Mouse (Mus musculus): ENCODE measurements around the gene Ankrd44. TPM values are rescaled to one million over a fixed set of nuclear protein-coding genes. Genes with fewer than 3 reads are reported as not detected.

Ankrd44 gene
- total RNA-seq, 1 experiment, result 10.2 TPM

DNA sequence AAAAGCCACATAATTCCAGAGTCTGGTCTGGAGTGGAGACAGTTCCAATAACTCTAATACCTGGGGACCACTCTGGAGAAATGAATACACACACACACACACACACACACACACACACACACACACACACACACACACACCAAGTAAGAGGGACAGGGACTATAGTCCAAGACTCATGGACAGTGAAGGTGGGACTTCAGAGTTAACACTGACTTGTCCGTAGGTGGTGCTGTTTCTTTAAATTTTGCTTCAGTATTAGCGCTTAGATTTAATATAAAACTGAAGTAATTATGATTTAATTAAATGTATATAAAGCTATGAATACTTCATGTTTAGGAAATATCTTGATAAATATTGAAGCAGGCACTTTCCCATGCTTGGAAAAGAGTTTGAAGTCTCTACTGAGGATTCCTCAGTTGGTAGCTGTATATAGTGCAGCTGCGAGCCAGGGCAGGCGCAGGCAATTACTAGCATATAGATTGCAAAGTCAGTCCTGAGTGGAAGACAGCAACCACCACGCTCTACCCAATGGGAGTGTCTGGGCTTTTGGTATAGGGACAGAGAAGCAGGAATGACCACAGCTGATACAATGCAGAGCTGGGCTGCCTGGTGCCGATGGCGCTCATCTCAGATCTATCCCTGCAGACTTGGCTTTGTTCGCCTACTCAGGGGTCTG lies 170.4 kb downstream of the Ankrd44 start:
- H3K9me3 ChIP-seq (ENCODE audit: control insufficient read depth, insufficient read depth, low read depth, low read length), result no peaks in the 10 kb centered on the region
- TF ChIP-seq MAFK (IDR thresholded peaks at IDR 0.05; ENCODE audit: insufficient read depth, low read depth, low read length), result no peak
- no peak overlapping the region for H3K4me3 ChIP-seq (ENCODE audit: insufficient read depth in 1 of 2, low read depth in 1 of 2, low read length in 2 of 2, poor library complexity in 1 of 2, severe bottlenecking in 1 of 2)
- H3K4me1 ChIP-seq (ENCODE audit: control insufficient read depth in 2 of 2, insufficient read depth in 2 of 2, low read length in 2 of 2, poor library complexity in 1 of 2), result no peaks in the 10 kb centered on the region
- DNase-seq (ENCODE audit: low read depth, low spot score), result no peak
- in situ Hi-C loops (cut with MboI; ENCODE audit: low sequenced_read_pairs in 2 of 2, unreplicated experiment in 2 of 2), result no loop called here
- H3K36me3 ChIP-seq (ENCODE audit: control insufficient read depth, insufficient read depth, low read length, poor library complexity, severe bottlenecking), result no peaks in the 10 kb centered on the region
- H3K27ac ChIP-seq (ENCODE audit: insufficient read depth, low read depth, low read length, poor library complexity, severe bottlenecking), result no peak overlapping the region
- no peak overlapping the region for H3K9ac ChIP-seq (ENCODE audit: insufficient read depth, low read depth, low read length, poor library complexity, severe bottlenecking)

DNA sequence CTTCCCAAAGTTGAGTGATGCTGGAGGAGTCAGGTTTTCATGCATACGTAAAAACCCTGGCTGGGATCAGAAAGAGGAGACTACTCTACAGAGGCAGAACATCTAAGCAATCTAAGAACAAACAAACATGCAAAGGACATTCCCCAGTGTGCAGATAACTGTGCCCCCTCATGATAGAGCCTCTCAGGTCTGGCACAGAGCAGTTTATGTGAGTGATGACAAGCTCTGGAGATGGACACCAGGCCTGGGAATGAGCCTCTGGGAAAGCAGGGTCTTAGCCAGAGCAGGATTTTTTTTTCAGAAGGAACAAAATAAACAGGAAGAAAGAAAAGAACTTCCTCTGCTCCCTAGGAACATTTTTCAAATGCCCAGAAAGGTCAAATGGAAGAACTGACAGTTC lies 176.2 kb downstream of the Ankrd44 start:
- no peak overlapping the region for H3K27ac ChIP-seq (ENCODE audit: insufficient read depth, low read depth, low read length, poor library complexity, severe bottlenecking)
- in situ Hi-C loops (cut with MboI; ENCODE audit: low sequenced_read_pairs in 2 of 2, unreplicated experiment in 2 of 2), result no loop called here
- no peaks in the 10 kb centered on the region for H3K9me3 ChIP-seq (ENCODE audit: control insufficient read depth, insufficient read depth, low read depth, low read length)
- H3K4me3 ChIP-seq (ENCODE audit: insufficient read depth in 1 of 2, low read depth in 1 of 2, low read length in 2 of 2, poor library complexity in 1 of 2, severe bottlenecking in 1 of 2), result no peak overlapping the region
- no peaks in the 10 kb centered on the region for H3K4me1 ChIP-seq (ENCODE audit: control insufficient read depth in 2 of 2, insufficient read depth in 2 of 2, low read length in 2 of 2, poor library complexity in 1 of 2)
- no peak for DNase-seq (ENCODE audit: low read depth, low spot score)
- H3K9ac ChIP-seq (ENCODE audit: insufficient read depth, low read depth, low read length, poor library complexity, severe bottlenecking), result no peak overlapping the region
- no peak for TF ChIP-seq MAFK (IDR thresholded peaks at IDR 0.05; ENCODE audit: insufficient read depth, low read depth, low read length)
- TF ChIP-seq CHD2 (IDR thresholded peaks at IDR 0.05; ENCODE audit: low read depth, low read length), result no peak
- TF ChIP-seq HCFC1 (IDR thresholded peaks at IDR 0.05; ENCODE audit: borderline replicate concordance, insufficient read depth, low read length), result no peak
- no peak for TF ChIP-seq ZNF384 (IDR thresholded peaks at IDR 0.05; ENCODE audit: low read depth, low read length)
- no peak for TF ChIP-seq ZC3H11A (IDR thresholded peaks at IDR 0.05; ENCODE audit: borderline replicate concordance, low read depth, low read length)
- no peaks in the 10 kb centered on the region for H3K36me3 ChIP-seq (ENCODE audit: control insufficient read depth, insufficient read depth, low read length, poor library complexity, severe bottlenecking)

- in situ Hi-C loops (cut with MboI; ENCODE audit: low sequenced_read_pairs in 2 of 2, unreplicated experiment in 2 of 2), result no loop called here
- no peak overlapping the region for H3K27ac ChIP-seq (ENCODE audit: insufficient read depth, low read depth, low read length, poor library complexity, severe bottlenecking)
- H3K9ac ChIP-seq (ENCODE audit: insufficient read depth, low read depth, low read length, poor library complexity, severe bottlenecking), result no peak overlapping the region
- H3K4me1 ChIP-seq (ENCODE audit: control insufficient read depth in 2 of 2, insufficient read depth in 2 of 2, low read length in 2 of 2, poor library complexity in 1 of 2), result no peaks in the 10 kb centered on the region
- H3K36me3 ChIP-seq (ENCODE audit: control insufficient read depth, insufficient read depth, low read length, poor library complexity, severe bottlenecking), result no peaks in the 10 kb centered on the region
- DNase-seq (ENCODE audit: low read depth, low spot score), result no peak
- TF ChIP-seq HCFC1 (IDR thresholded peaks at IDR 0.05; ENCODE audit: borderline replicate concordance, insufficient read depth, low read length) (no peak), CHD2 (IDR thresholded peaks at IDR 0.05; ENCODE audit: low read depth, low read length) (no peak), MAFK (IDR thresholded peaks at IDR 0.05; ENCODE audit: insufficient read depth, low read depth, low read length) (no peak), ZNF384 (IDR thresholded peaks at IDR 0.05; ENCODE audit: low read depth, low read length) (no peak), ZC3H11A (IDR thresholded peaks at IDR 0.05; ENCODE audit: borderline replicate concordance, low read depth, low read length) (no peak)
- H3K9me3 ChIP-seq (ENCODE audit: control insufficient read depth, insufficient read depth, low read depth, low read length), result no peaks in the 10 kb centered on the region
- H3K4me3 ChIP-seq (ENCODE audit: insufficient read depth in 1 of 2, low read depth in 1 of 2, low read length in 2 of 2, poor library complexity in 1 of 2, severe bottlenecking in 1 of 2), result no peak overlapping the region
Measured at GRCm38 (mm10) chr1:54749516-54749915, 176.7 kb downstream of the Ankrd44 start.

- Histone ChIP-seq H3K4me1 (ENCODE audit: control insufficient read depth in 2 of 2, insufficient read depth in 2 of 2, low read length in 2 of 2, poor library complexity in 1 of 2) (no peaks in the 10 kb centered on the region), H3K27ac (ENCODE audit: insufficient read depth, low read depth, low read length, poor library complexity, severe bottlenecking) (no peak overlapping the region), H3K9me3 (ENCODE audit: control insufficient read depth, insufficient read depth, low read depth, low read length) (no peaks in the 10 kb centered on the region), H3K36me3 (ENCODE audit: control insufficient read depth, insufficient read depth, low read length, poor library complexity, severe bottlenecking) (no peaks in the 10 kb centered on the region), H3K4me3 (ENCODE audit: insufficient read depth in 1 of 2, low read depth in 1 of 2, low read length in 2 of 2, poor library complexity in 1 of 2, severe bottlenecking in 1 of 2) (no peak overlapping the region), H3K9ac (ENCODE audit: insufficient read depth, low read depth, low read length, poor library complexity, severe bottlenecking) (no peak overlapping the region)
- DNase-seq (ENCODE audit: low read depth, low spot score), result no peak
- TF ChIP-seq ZC3H11A (IDR thresholded peaks at IDR 0.05; ENCODE audit: borderline replicate concordance, low read depth, low read length), result no peak
- TF ChIP-seq CHD2 (IDR thresholded peaks at IDR 0.05; ENCODE audit: low read depth, low read length), result no peak
- TF ChIP-seq HCFC1 (IDR thresholded peaks at IDR 0.05; ENCODE audit: borderline replicate concordance, insufficient read depth, low read length), result no peak
- no peak for TF ChIP-seq MAFK (IDR thresholded peaks at IDR 0.05; ENCODE audit: insufficient read depth, low read depth, low read length)
- TF ChIP-seq ZNF384 (IDR thresholded peaks at IDR 0.05; ENCODE audit: low read depth, low read length), result no peak
- in situ Hi-C loops (cut with MboI; ENCODE audit: low sequenced_read_pairs in 2 of 2, unreplicated experiment in 2 of 2), result no loop called here
Measured at GRCm38 (mm10) chr1:54747785-54748420, 178.3 kb downstream of the Ankrd44 start.

Measured in ES-E14 (cell line).